Mouse (Mus musculus) CD8-positive naive resting alpha-beta T cell, adult 57 days (primary cell): ENCODE data around the gene Acadvl. TPM values are rescaled to one million over a fixed set of nuclear protein-coding genes. Genes with fewer than 3 reads are reported as not detected.

ENCODE experiments used
- total RNA-seq: library from RNA; stranded (reverse); gene quantifications from one replicate; pipeline ENCODE4 v1.2.4, GENCODE M21; 2023

Gene Acadvl
- 46.3 TPM for total RNA-seq

DNA sequence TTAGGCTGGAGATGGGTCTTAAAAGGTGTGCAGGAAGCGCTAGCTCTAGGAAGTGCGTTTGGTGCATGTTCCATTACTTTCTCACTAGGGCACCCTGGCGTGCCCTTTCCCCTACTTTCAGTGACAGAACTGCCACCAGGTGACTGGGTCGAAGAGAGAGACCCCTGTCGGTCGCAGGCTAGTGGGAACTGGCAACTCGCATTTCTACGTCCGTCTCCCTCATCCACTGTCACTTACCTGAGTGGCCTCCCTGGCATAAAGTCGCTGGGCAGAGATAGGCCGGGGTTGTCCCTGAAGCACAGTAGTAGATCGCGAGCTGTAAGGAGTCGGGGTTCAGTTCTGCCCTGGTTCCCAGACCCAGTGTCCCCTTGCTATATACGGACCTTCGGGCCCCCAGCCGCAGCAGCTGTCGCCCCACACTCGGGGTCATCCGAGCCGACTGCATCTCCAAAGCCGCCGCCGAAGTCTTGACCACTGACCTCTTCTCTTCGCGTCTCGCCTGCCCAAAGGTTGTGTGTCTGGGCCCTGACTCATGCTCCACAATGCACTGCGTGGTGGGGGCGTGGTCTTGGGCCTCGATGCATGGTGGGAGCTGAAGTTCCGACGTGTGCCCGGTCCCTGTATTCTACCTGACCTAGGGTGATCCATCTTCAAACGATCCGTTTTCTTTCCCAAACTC lies at the start of gene Acadvl:
Acadvl (minus strand) TSS at position 532 of the 679 bp plus-strand sequence.

DNA sequence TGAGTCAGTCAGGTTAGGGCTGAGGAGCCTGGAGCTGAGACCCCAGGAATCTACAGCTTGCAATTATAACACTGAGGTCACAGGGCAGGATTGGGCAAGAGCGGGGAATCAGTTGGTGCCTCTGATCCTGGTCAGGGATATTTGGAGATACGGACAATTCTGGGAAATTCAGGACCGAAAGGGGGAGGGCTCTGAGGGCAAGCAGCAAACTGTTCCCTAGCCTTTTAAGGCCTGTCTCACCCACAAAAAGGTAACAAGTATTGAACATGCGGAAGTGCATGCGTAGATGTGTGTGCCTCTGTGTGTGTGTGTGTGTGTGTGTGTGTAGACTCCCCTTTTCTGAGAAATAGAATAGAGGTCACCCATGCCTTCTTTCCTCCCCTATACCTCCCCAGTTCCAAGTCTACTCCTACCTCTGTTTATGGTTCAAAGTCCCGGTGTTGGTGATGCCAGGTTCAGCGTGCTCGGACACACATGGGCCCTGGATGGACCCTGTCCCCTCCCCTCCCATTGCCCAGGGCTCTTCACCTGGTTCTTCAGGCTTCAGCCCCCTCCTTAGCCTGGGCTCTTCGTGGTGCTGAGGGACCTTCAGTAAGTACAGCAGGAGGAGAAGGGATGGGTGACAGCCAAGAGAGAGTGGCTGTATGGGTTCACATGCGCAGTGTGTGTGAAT lies 38.8 kb upstream of the Acadvl start, which contains the start of gene Asgr1:
Asgr1 (plus strand) TSS at position 188 of the 673 bp plus-strand sequence.

DNA sequence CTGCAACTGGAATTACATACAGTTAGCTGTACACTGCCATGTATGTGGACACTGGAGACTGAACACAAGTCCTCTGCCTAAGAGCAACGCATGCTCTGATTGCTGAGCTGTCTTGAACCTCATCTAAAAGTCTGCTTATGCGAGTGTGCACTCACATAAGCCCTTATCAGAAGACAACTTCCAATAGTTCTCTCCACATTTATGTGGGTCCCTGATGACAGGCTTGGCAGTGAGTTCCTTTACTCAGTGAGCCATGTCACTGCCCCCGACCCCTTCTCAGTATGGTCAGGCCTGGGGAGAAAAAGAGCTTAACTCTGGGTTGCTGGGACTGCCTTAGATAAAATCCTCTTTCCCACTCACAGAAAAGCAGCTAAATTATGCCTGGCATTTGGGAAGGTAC lies 1.5 kb upstream of the Acadvl start, which contains the start of gene Dlg4:
Dlg4 (plus strand) TSS at position 274 of the 400 bp plus-strand sequence.

DNA sequence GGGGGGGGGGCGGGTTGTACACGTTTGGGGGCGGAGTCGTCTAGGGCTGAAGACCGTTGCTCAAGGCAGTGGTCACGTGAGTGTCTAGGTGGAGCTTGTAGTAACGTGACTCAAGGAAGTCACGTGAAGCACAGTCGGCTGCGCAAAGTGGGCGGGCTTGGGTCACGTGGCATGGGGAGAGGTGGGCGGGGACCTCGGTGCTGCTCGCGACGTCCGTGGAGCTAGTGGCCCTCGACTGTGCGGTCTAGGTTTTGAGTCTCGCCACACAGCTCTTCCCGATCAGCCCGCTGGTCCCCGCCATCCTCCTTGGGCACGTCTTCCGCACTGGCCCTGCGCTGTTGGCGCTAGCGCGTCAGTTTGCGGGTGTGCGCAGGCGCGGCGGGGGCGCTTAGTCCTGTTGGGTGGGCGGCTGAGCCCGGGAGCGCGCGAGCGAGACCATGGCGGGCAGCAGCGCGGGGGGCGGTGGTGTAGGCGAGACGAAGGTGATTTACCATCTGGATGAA lies 14.8 kb downstream of the Acadvl start, which contains the start of gene Dvl2:
Dvl2 (plus strand) TSS at position 200 of the 503 bp plus-strand sequence.

DNA sequence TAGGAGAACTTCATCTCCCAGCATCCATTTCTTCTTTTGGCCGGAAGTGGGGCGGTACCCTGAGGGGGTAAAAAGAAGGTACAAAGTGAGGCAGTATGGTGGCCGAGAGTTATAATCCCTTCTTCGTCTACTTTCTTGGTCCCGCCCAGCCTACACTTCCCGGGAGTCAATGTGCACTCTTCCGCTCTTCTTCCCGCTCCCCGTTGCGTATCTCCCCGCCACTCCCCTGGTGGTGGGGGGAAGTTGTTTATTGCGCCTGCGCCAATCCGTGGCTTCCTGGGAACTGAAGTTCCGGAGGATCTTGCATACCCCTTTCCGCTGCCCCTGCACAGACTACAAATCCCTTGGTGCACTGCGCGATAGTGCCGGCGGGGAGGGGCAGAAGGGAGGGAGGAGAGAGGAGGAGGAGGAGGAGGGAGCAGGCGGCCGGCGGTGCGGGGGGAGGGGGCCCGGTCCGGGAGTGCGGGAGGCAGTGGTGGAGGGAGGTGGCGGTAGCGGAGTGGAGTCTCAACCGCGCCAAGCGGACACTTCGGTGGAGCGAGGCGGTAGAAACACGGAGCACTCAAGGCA lies 19.7 kb downstream of the Acadvl start, which contains the start of gene Phf23:
Phf23 (plus strand) TSS at position 387 of the 570 bp plus-strand sequence.

DNA sequence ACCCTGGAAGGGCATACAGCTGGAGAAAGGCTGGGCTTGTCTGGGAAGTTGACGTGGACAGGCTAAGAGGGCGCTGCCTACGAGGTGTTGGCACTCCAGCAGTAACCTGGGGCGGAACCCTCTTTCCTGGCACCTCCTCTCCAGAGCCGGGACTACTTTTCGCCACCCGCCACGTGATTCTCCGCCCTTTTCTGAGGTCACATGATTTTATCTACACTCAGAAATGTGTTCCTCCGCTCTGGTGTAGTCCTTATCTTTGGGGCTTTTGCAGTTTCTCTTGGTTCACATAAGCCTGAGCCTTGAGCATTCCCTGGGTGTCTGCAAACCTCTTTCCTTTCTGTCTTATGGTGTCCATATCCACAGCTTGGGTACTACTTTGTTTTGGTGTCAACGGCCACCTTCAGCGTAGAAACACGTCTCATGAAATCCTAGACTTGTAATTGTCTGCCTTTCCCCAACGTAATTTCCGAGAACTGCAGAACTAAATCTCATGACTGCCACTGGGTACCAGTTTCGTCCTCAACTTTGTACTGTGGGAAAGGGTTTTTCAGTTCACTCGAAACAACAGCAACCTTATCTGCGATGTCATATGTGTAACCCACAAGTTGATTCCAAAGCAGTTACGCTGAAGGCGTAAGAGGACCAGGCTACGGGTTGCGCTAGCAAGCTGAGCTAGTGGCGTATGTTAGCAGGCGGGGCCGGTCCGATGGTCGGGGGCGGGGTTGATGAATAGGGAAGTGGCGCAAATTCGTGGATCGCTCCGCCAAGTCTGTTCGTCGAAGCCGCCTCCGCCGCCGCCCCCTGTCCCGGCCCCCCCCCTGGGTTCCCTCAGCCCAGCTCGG lies 24.1 kb downstream of the Acadvl start, which contains the start of gene Gabarap:
Gabarap (plus strand) TSS at position 294 of the 842 bp plus-strand sequence.

DNA sequence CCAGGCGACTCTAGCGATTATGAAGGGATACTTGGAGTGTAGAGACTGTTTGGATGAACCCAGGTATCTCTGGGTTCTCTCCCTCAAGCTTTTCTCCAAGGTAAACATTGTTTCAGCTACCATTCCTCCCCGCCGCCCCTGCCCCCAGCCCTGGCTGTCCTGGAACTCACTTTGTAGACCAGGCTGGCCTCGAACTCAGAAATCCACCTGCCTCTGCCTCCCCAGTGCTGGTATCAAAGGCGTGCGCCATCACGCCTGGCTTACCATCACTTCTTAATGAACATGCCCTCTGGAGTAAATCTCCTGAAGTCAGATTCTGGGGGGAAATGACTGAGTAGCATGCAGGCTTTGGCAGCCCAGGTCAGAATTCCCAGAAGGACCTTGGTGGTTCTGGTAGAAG lies 33.0 kb downstream of the Acadvl start, which contains the start of gene Elp5:
Elp5 (minus strand) TSS at position 293 of the 400 bp plus-strand sequence.

DNA sequence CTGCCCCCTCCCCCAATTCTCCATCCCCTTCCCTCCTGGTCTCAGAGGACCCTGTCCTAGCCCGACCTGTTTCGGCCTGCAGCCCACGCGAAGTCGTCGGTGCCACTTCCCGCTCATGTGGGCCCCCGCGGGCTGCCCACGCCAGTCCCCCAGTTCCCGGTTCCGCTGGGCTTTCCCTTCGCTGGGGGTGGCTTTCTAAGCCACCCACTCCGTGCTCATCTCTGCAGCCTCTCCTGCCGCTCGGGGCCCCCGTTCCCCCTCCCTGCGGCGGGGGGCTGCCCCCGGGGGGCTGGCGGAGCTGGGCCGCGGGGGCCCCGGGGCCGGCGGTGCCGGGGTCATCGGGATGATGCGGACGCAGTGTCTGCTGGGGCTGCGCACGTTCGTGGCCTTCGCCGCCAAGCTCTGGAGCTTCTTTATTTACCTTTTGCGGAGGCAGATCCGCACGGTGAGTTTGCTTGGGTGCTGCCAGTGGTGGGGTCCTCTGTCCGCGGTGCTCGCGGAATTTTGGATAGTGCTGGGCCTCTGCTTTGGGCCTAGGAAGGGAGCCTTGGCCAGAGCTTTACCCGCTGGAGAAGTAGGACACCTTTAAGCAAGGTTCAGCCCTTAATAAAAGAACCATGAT lies 34.0 kb downstream of the Acadvl start, which contains the start of gene Ctdnep1:
Ctdnep1 (plus strand) TSS at position 16 of the 622 bp plus-strand sequence.

DNA sequence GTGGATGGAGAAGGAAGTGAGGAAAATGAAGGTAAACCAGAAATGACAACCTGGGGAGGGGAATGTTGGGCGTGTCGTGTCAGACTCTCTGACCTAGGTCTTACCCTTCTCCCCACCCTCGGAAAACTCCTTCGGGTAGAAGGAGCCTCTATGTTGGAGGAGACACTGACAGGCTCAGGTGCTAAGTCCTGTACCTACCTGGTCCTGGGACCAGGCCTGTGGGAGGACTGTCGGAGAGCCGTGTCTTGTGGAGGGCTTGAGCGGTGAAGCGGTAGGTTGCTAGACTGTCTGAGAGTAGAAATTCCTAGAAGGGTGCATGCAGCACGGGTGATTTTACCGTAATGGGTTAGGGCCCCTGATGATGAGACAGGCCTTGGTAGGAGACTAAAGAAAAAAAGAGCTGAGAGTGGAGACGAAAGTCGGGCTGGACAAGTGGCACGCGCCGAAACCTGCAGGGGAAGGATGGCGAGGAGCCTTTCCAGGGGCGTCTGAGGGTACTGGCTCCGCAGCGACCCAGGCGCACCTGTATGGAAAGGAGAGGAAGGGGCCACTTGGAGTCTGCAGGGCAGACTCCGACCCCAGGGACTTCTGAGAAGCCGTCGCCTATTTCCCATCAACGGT lies 50.5 kb downstream of the Acadvl start, which contains the start of gene Cldn7:
Cldn7 (plus strand) TSS at position 130 of the 621 bp plus-strand sequence.

Other genes with a start within 250 kb of the Acadvl start
- gene Zbtb4, start 249.5 kb downstream of the Acadvl start, total RNA-seq: 52.4 TPM
- 3.1 TPM for gene Chrnb1, start 219.5 kb downstream of the Acadvl start, total RNA-seq
- not detected for gene Fgf11, start 213.6 kb downstream of the Acadvl start, total RNA-seq
- not detected for gene Tmem102, start 209.8 kb downstream of the Acadvl start, total RNA-seq
- not detected for gene Gm39566, start 200.1 kb downstream of the Acadvl start, total RNA-seq
- gene Spem2, start 196.9 kb downstream of the Acadvl start, total RNA-seq: not detected
- not detected for gene Spem1, start 193.2 kb downstream of the Acadvl start, total RNA-seq
- 0.49 TPM for gene Nlgn2, start 177.6 kb downstream of the Acadvl start, total RNA-seq
- gene Tmem256, start 176.9 kb downstream of the Acadvl start, total RNA-seq: 20.8 TPM
- 18.2 TPM for gene Plscr3, start 169.0 kb downstream of the Acadvl start, total RNA-seq
- gene Tnk1, start 156.7 kb downstream of the Acadvl start, total RNA-seq: not detected
- gene Tmem95, start 137.4 kb downstream of the Acadvl start, total RNA-seq: not detected
- gene Kctd11, start 134.0 kb downstream of the Acadvl start, total RNA-seq: 1.0 TPM
- gene Acap1, start 119.9 kb downstream of the Acadvl start, total RNA-seq: 435 TPM
- 2.8 TPM for gene 2810408A11Rik, start 114.4 kb downstream of the Acadvl start, total RNA-seq
- gene Neurl4, start 114.3 kb downstream of the Acadvl start, total RNA-seq: 44.9 TPM
- gene Gps2, start 101.5 kb downstream of the Acadvl start, total RNA-seq: 145 TPM
- 317 TPM for gene Eif5a, start 93.5 kb downstream of the Acadvl start, total RNA-seq
- not detected for gene Ybx2, start 79.6 kb downstream of the Acadvl start, total RNA-seq
- not detected for gene Slc2a4, start 67.2 kb downstream of the Acadvl start, total RNA-seq
- not detected for gene Cldn7, start 50.6 kb downstream of the Acadvl start, total RNA-seq
- 114 TPM for gene Ctdnep1, start 34.3 kb downstream of the Acadvl start, total RNA-seq
- 36.4 TPM for gene Elp5, start 32.9 kb downstream of the Acadvl start, total RNA-seq
- gene Gabarap, start 24.3 kb downstream of the Acadvl start, total RNA-seq: 172 TPM
- 55.3 TPM for gene Phf23, start 19.6 kb downstream of the Acadvl start, total RNA-seq
- gene Dvl2, start 14.8 kb downstream of the Acadvl start, total RNA-seq: 47.2 TPM
- gene Dlg4, start 1.5 kb upstream of the Acadvl start, total RNA-seq: 27.8 TPM
- not detected for gene Asgr1, start 38.7 kb upstream of the Acadvl start, total RNA-seq
- gene Asgr2, start 77.2 kb upstream of the Acadvl start, total RNA-seq: not detected
- gene Mgl2, start 114.9 kb upstream of the Acadvl start, total RNA-seq: not detected
- gene Clec10a, start 140.8 kb upstream of the Acadvl start, total RNA-seq: not detected
- not detected for gene Slc16a11, start 197.3 kb upstream of the Acadvl start, total RNA-seq
- gene Slc16a13, start 205.7 kb upstream of the Acadvl start, total RNA-seq: 2.5 TPM
- gene Bcl6b, start 214.4 kb upstream of the Acadvl start, total RNA-seq: 0.15 TPM
- gene 0610010K14Rik, start 222.5 kb upstream of the Acadvl start, total RNA-seq: 60.8 TPM
- gene Gm21988, start 224.4 kb upstream of the Acadvl start, total RNA-seq: 4.4 TPM
- 59.2 TPM for gene Rnasek, start 224.4 kb upstream of the Acadvl start, total RNA-seq
- gene Alox12, start 239.9 kb upstream of the Acadvl start, total RNA-seq: not detected